Mouse (Mus musculus): Measurements from ENCODE around the gene Lce1j.

- no peak for TF ChIP-seq CTCF (IDR thresholded peaks at IDR 0.05; ENCODE audit: low read depth)
- no peak for TF ChIP-seq EP300 (IDR thresholded peaks at IDR 0.05; ENCODE audit: low read depth)
Measured at GRCm38 (mm10) chr3:92790414-92790813, at the start of gene Lce1j.

Data from liver, postnatal 0 days (tissue).